Mouse (Mus musculus) spleen, adult 2 months (tissue): ENCODE results near the gene Stat5a.

Source experiments
- CTCF ChIP-seq: fragments of 200-500 bp; IDR thresholded peaks from 2 replicates; pipeline ENCODE4 v1.5.1; 2011; ENCODE audit warnings: mild to moderate bottlenecking, inconsistent platforms; ENCODE audit not compliant: insufficient read depth, insufficient read length, insufficient replicate concordance; ENCODE audit errors: extremely low read depth
- POLR2A ChIP-seq: fragments of 200-500 bp; IDR thresholded peaks from 2 replicates; pipeline ENCODE4 v1.6.1; 2011; ENCODE audit warnings: low read depth, low read length, inconsistent platforms

DNA sequence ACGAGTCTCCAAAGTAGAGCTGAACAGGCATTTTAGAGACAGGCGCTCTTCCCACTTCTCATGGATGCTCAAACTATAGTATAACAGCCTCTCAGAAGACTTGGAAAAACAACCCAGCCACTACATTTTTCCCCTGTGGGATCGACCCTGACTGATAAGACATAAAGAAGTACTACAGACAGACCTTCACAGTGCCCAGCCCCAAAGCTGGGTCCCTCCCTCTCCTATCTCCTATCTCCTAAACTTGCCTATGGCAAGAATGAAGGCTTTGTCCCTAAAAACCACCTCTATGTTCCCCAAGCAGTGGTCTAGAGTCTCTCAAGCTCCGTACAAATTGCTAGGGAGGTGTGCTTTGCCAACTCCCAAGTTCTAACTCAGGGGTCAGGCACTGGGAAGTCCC lies 47.7 kb downstream of the Stat5a start:
- no peak for TF ChIP-seq CTCF
- TF ChIP-seq POLR2A: no peak
